Mouse (Mus musculus) urinary bladder, postnatal 0 days (tissue): Measurements from ENCODE around the gene Tmem165. TPM values are rescaled to one million over a fixed set of nuclear protein-coding genes. Genes with fewer than 3 reads are reported as not detected.

Experiments
- polyA plus RNA-seq: library from polyadenylated mRNA; unstranded; fragments of >200 nt; fragmentation: Nextera tagmentation; extraction: Ambion mirVana; gene quantifications from 2 replicates; pipeline ENCODE4 v1.2.1, GENCODE M21; 2015

Tmem165 gene
- polyA plus RNA-seq, result 80.8 and 92.2 TPM in 2 replicates

DNA sequence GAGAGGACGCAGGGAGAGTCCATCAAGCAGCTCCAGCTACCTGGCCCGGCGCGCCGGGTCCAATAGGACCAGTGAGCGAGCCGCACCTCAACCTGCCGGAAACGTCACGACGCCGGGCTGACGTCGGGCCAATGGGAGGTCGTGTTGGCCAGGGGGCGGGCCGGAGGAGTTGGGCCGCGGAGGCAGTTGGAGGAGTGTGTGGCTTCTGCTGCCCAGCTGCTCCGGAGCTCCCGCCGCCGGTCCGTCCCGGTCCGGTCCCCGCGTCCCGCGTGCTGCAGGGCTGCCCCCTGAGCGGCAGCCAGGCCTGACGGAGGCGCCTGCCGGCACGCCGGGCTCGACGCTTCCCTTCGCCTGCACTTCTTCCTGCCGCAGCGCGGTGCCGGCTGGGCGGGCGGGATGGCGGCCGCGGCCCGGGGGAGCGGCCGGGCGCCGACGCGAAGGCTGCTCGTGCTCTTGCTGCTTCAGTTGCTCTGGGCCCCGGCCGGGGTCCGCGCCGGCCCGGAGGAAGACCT is at the start of gene Tmem165:
Gene Tmem165 (plus strand): TSS at position 131 of the 512 bp plus-strand sequence.

DNA sequence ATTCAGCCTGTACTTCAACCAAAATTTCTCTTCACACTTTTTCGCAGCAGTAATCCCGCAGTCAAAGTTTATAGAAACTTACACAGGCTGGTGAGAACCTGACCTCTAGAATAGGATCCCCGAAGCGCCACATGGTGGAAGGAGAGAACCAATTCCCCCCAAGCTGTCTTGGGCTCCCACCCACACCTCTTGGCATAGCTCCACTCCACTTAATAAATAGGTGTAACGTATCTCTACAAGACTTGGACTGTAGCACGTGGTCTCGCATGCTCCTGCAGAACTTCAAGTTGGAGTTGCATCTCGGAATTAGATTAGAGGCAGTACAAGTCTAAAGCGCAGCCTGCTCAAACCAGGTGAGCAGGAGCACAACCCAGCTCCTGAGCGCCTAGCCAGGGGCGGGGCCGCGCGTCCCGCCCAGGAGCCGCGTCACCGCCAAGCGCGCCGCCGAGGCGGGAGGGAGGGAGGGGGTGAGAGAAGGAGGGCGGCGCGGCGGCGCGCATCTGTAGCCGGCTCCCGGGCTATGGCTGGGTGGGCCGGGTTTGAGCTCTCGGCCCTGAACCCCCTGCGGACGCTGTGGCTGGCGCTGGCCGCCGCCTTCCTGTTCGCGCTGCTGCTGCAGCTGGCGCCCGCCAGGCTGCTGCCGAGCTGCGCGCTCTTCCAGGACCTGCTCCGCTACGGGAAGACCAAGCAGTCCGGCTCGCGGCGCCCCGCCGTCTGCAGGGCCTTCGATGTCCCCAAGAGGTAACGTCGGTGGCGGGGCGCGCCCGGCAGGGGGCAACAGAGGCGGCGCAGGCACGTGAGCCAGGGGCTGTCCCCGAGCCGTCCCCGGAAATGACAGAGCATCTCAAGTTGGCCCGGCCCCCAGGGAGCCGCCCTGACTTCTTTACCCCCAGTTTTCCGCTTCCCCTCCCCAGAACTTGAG is 43.6 kb upstream of the Tmem165 start, which contains the start of gene Srd5a3:
Gene Srd5a3 (plus strand): TSS at position 464 of the 922 bp plus-strand sequence.

Other genes with a start within 250 kb of the Tmem165 start
- gene Kdr, start 205.4 kb upstream of the Tmem165 start, polyA plus RNA-seq, result 7.3 and 7.7 TPM in 2 replicates
- gene Srd5a3, start 43.6 kb upstream of the Tmem165 start, polyA plus RNA-seq, result 31.3 and 31.4 TPM in 2 replicates
- gene Clock, start 120.9 kb downstream of the Tmem165 start, polyA plus RNA-seq, result 6.7 and 7.0 TPM in 2 replicates
- gene Pdcl2, start 147.3 kb downstream of the Tmem165 start, polyA plus RNA-seq, result not detected in 2 replicates
- not detected in 2 replicates for gene Nmu, start 179.9 kb downstream of the Tmem165 start, polyA plus RNA-seq